Comparison of ENCODE assay signal across 8 mouse cellular contexts in genomic region chr4:122996618-122997381, GRCm38 (mm10). TPM values are rescaled to one million over a fixed set of nuclear protein-coding genes. Genes with fewer than 3 reads are reported as not detected.
A peak's percentile ranks its signal among the peaks of the same experiment; 100 is the strongest.
DNase-seq lines count a peak whose midpoint lies in the region; ATAC-seq and TF ChIP-seq lines count a peak whose summit lies in the region.

No protein-coding gene starts in this region.

- intact Hi-C loops in gastrocnemius, postnatal 14 days (cut with DNase I; ENCODE audit: low total_unique reads), result no loop called here

- TF ChIP-seq POLR2A in bone marrow, adult 2 months (IDR thresholded peaks at IDR 0.05; ENCODE audit: borderline replicate concordance, control insufficient read depth, low read depth, low read length), result no peak

- ATAC-seq in forebrain, postnatal 0 days, result peak; percentile 21

- no peak for DNase-seq in layer of hippocampus, adult 2 months (ENCODE audit: low spot score in 2 of 2)
- DNase-seq in layer of hippocampus, adult 9-11 months, result no peak
- DNase-seq in forebrain, postnatal 0 days, result peak; percentile 71
- peak; percentile 29 for DNase-seq in kidney, postnatal 14 days
- DNase-seq in splenic B cell, adult 2 months (ENCODE audit: low read depth, low spot score), result peak; percentile 74
- no peak for DNase-seq in gastrocnemius, postnatal 14 days

- H3K4me1 ChIP-seq in bone marrow, adult 2 months (ENCODE audit: control insufficient read depth, insufficient read depth, low read length), result no peaks in the 10 kb centered on the region
- H3K4me1 ChIP-seq in forebrain, postnatal 0 days (ENCODE audit: insufficient read depth), result peaks cover 22% of the 10 kb centered on the region
- H3K4me1 ChIP-seq in megakaryocyte, embryonic 14.5 days, result peaks cover 23% of the 10 kb centered on the region

- under 1% methylated on average over 47 of the region's 47 CpGs for WGBS in bone marrow, adult 2 months
- WGBS in forebrain, postnatal 0 days, result under 1% methylated on average over 47 of the region's 47 CpGs

- H3K4me3 ChIP-seq in layer of hippocampus, adult 2 months, result peak overlapping the region; percentile 86
- H3K4me3 ChIP-seq in bone marrow, adult 2 months (replicated peaks; ENCODE audit: control insufficient read depth, low read depth, low read length), result peak overlapping the region; percentile 50
- peak overlapping the region; percentile 90 for H3K4me3 ChIP-seq in forebrain, postnatal 0 days (ENCODE audit: low read depth, low read length)
- H3K4me3 ChIP-seq in megakaryocyte, embryonic 14.5 days (replicated peaks), result peak overlapping the region; percentile 91

- no peaks in the 10 kb centered on the region for H3K27me3 ChIP-seq in forebrain, postnatal 0 days (ENCODE audit: insufficient read depth, low read length)
- peaks cover 82% of the 10 kb centered on the region for H3K27me3 ChIP-seq in megakaryocyte, embryonic 14.5 days (replicated peaks)
- peaks cover 1% of the 10 kb centered on the region for H3K27me3 ChIP-seq in splenic B cell, adult 2 months (ENCODE audit: control insufficient read depth, insufficient read depth, low read length, poor library complexity, severe bottlenecking)

- H3K4me2 ChIP-seq in forebrain, postnatal 0 days (ENCODE audit: low read depth), result peak overlapping the region; percentile 69

- TF ChIP-seq CTCF in layer of hippocampus, adult 2 months (conservative IDR thresholded peaks at IDR 0.05), result peak; percentile 64
- TF ChIP-seq CTCF in bone marrow, adult 2 months (IDR thresholded peaks at IDR 0.05; ENCODE audit: control insufficient read depth, insufficient read depth, low read length), result no peak
- peak; percentile 45 for TF ChIP-seq CTCF in forebrain, postnatal 0 days (IDR thresholded peaks at IDR 0.05; ENCODE audit: low read depth)

- H3K9me3 ChIP-seq in forebrain, postnatal 0 days (ENCODE audit: low read length), result no peaks in the 10 kb centered on the region
- H3K9me3 ChIP-seq in megakaryocyte, embryonic 14.5 days, result no peaks in the 10 kb centered on the region

- H3K36me3 ChIP-seq in forebrain, postnatal 0 days (ENCODE audit: insufficient read depth), result peaks cover 13% of the 10 kb centered on the region
- H3K36me3 ChIP-seq in megakaryocyte, embryonic 14.5 days (replicated peaks; ENCODE audit: low read length), result no peaks in the 10 kb centered on the region
- no peaks in the 10 kb centered on the region for H3K36me3 ChIP-seq in splenic B cell, adult 2 months (ENCODE audit: control insufficient read depth, insufficient read depth, low read length, poor library complexity, severe bottlenecking)

- peak overlapping the region; percentile 87 for H3K9ac ChIP-seq in forebrain, postnatal 0 days

- peak overlapping the region; percentile 90 for H3K27ac ChIP-seq in layer of hippocampus, adult 2 months
- peak overlapping the region; percentile 22; the same call in 1 of the 2 replicates for H3K27ac ChIP-seq in bone marrow, adult 2 months (ENCODE audit: control insufficient read depth, insufficient read depth, low read depth, low read length, poor library complexity)
- H3K27ac ChIP-seq in forebrain, postnatal 0 days (ENCODE audit: low read depth, low read length), result peak overlapping the region; percentile 94

RNA-seq across cellular contexts. Expression of gene Mycl, which starts 1.3 kb away (rescaled TPM):
- total RNA-seq in layer of hippocampus, adult 2 months (2021), result 10 to 100 TPM; 31.8 to 32.4 TPM
- 0.40 and 0.60 TPM in 2 replicates for polyA plus RNA-seq in bone marrow, adult 2 months (2011; ENCODE audit: insufficient read depth, insufficient read length, low replicate concordance, missing spikeins)
- 106 and 113 TPM in 2 replicates for total RNA-seq in forebrain, postnatal 0 days (2014; rRNA removed)
- 65.9 and 67.6 TPM in 2 replicates for polyA plus RNA-seq in forebrain, postnatal 0 days (2015; fragmentation: Nextera tagmentation; extraction: Ambion mirVana)
- not detected in 2 replicates for polyA plus RNA-seq in megakaryocyte, embryonic 14.5 days (2012; ENCODE audit: insufficient read depth, low replicate concordance)
- 1 to 10 TPM; 2.2 to 2.3 TPM for total RNA-seq in gastrocnemius, postnatal 14 days (2021)

RNA-seq across cellular contexts. Expression of gene Trit1, which starts 19.6 kb away (rescaled TPM):
- 10 to 100 TPM; 27.5 to 29.4 TPM for total RNA-seq in layer of hippocampus, adult 2 months (2021)
- 7.3 and 12.3 TPM in 2 replicates for polyA plus RNA-seq in bone marrow, adult 2 months (2011; ENCODE audit: insufficient read depth, insufficient read length, low replicate concordance, missing spikeins)
- total RNA-seq in forebrain, postnatal 0 days (2014; rRNA removed), result 22.8 and 23.7 TPM in 2 replicates
- polyA plus RNA-seq in forebrain, postnatal 0 days (2015; fragmentation: Nextera tagmentation; extraction: Ambion mirVana), result 20.4 and 22.1 TPM in 2 replicates
- polyA plus RNA-seq in megakaryocyte, embryonic 14.5 days (2012; ENCODE audit: insufficient read depth, low replicate concordance), result 0.85 and 3.7 TPM in 2 replicates
- total RNA-seq in gastrocnemius, postnatal 14 days (2021), result 10 to 100 TPM in 1 of 2 experiments, 1 to 10 TPM in 1; 8.3 to 12.2 TPM

RNA-seq across cellular contexts. Expression of gene Mfsd2a, which starts 35.8 kb away (rescaled TPM):
- total RNA-seq in layer of hippocampus, adult 2 months (2021), result 10 to 100 TPM; 45.8 to 49.1 TPM
- not detected in 2 replicates for polyA plus RNA-seq in bone marrow, adult 2 months (2011; ENCODE audit: insufficient read depth, insufficient read length, low replicate concordance, missing spikeins)
- total RNA-seq in forebrain, postnatal 0 days (2014; rRNA removed), result 34.7 and 40.7 TPM in 2 replicates
- 30.6 and 33.4 TPM in 2 replicates for polyA plus RNA-seq in forebrain, postnatal 0 days (2015; fragmentation: Nextera tagmentation; extraction: Ambion mirVana)
- polyA plus RNA-seq in megakaryocyte, embryonic 14.5 days (2012; ENCODE audit: insufficient read depth, low replicate concordance), result 0.12 and 14.4 TPM in 2 replicates
- total RNA-seq in gastrocnemius, postnatal 14 days (2021), result under 1 TPM; 0.24 to 0.68 TPM

Comparison
In these comparisons a context has a peak if more than half of its experiments do, and no peak if none do; other contexts are left out.
1. DNase-seq: peak in forebrain, postnatal 0 days (single experiment), kidney, postnatal 14 days (single experiment) and splenic B cell, adult 2 months (single experiment); none in layer of hippocampus, adult 2 months (0 of 2), layer of hippocampus, adult 9-11 months (single experiment) and gastrocnemius, postnatal 14 days (single experiment).
2. H3K27ac ChIP-seq: peak in every context shown above with its lines; median percentile 94 in forebrain, postnatal 0 days; 90 in layer of hippocampus, adult 2 months; 22 in bone marrow, adult 2 months.
3. RNA of gene Mycl, which starts 1.3 kb away (total RNA-seq): 106 to 113 TPM in forebrain, postnatal 0 days and 31.8 to 32.4 TPM in layer of hippocampus, adult 2 months; 2.2 to 2.3 TPM in gastrocnemius, postnatal 14 days; every median in the first group is over 4 times any median in the second.
4. RNA of gene Mfsd2a, which starts 35.8 kb away (total RNA-seq): 45.8 to 49.1 TPM in layer of hippocampus, adult 2 months and 34.7 to 40.7 TPM in forebrain, postnatal 0 days; 0.24 to 0.68 TPM in gastrocnemius, postnatal 14 days; every median in the first group is over 10 times any median in the second.
5. Peak in every context shown above with its lines, with median percentiles within 50 percentile points of each other: H3K4me3 ChIP-seq.